ENCODE assay signal across 13 mouse cellular contexts in the genomic region with DNA sequence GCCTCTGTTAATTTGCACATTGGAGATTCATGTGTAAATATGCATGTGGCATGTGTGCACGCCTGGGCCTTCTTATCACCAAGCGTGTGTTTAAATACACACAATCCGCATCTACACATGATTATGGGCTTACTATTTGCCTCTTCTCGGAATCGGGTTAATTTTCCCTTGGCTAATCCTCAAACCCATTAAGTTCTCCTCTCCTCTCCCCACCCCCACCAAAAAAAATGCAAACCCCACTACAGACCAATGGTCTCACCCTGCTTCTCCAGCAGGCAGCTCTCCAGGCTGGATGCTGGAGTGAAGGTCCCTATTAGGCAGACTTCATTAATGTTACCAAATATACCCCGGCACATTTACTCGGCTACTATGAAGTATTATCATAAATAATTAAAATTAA. TPM values are rescaled to one million over a fixed set of nuclear protein-coding genes. Genes with fewer than 3 reads are reported as not detected.
A peak's percentile ranks its signal among the peaks of the same experiment; 100 is the strongest.
DNase-seq lines count a peak whose midpoint lies in the region; ATAC-seq and TF ChIP-seq lines count a peak whose summit lies in the region.
"Had no signal": no experiment of that assay in that cellular context is flagged by ENCODE, and none has a peak within 500 bp of the region (broad histone marks: within the 10 kb centered on the region; RNA-seq: fewer than 3 reads in every experiment).

No protein-coding gene starts in this region.

- H3K9me3 ChIP-seq in forebrain, embryonic 10.5 days, result no peaks in the 10 kb centered on the region
- H3K9me3 ChIP-seq in forebrain, embryonic 13.5 days (replicated peaks), result no peaks in the 10 kb centered on the region
- H3K9me3 ChIP-seq in hindbrain, embryonic 15.5 days, result no peaks in the 10 kb centered on the region
- H3K9me3 ChIP-seq in midbrain, postnatal 0 days (ENCODE audit: low read length), result no peaks in the 10 kb centered on the region
- H3K9me3 ChIP-seq in heart, embryonic 12.5 days (replicated peaks), result 0 out of 2 replicates have a peak, but pooled peaks cover 3% of the 10 kb centered on the region
- H3K9me3 ChIP-seq: heart, embryonic 13.5 days; liver, embryonic 12.5 days had no signal

- peak; percentile 29 for DNase-seq in forebrain, embryonic 10.5 days (ENCODE audit: extremely low spot score, low spot score)
- peak; percentile 32 for DNase-seq in midbrain, postnatal 0 days (ENCODE audit: low spot score)
- DNase-seq: gastrocnemius, postnatal 14 days; layer of hippocampus, adult 9-11 months; left cerebral cortex, postnatal 4 days; thymus, postnatal 14 days had no signal

- peaks cover 96% of the 10 kb centered on the region for H3K4me1 ChIP-seq in forebrain, embryonic 10.5 days
- peaks cover 90% of the 10 kb centered on the region for H3K4me1 ChIP-seq in forebrain, embryonic 13.5 days
- peaks cover 87% of the 10 kb centered on the region for H3K4me1 ChIP-seq in hindbrain, embryonic 15.5 days (replicated peaks)
- H3K4me1 ChIP-seq in midbrain, postnatal 0 days (ENCODE audit: insufficient read depth, low read length), result 0 out of 2 replicates have a peak, but pooled peaks cover 9% of the 10 kb centered on the region
- peaks cover 13% of the 10 kb centered on the region for H3K4me1 ChIP-seq in heart, embryonic 12.5 days (replicated peaks)

- no peak for TF ChIP-seq CTCF in midbrain, postnatal 0 days (IDR thresholded peaks at IDR 0.05)

- peak; percentile 33; the same call in 1 of the 2 replicates for ATAC-seq in forebrain, embryonic 13.5 days
- ATAC-seq in hindbrain, embryonic 15.5 days (ENCODE audit: low FRiP score, low read depth), result no peak
- ATAC-seq in midbrain, postnatal 0 days (ENCODE audit: low FRiP score), result no peak
- ATAC-seq in heart, embryonic 12.5 days (ENCODE audit: insufficient number of reproducible peaks, low FRiP score), result no peak
- no peak for ATAC-seq in inflammation-experienced regulatory T-cells, adult 6 months
- no peak for ATAC-seq in monocyte, adult 5-6 weeks (replicated peaks; ENCODE audit: insufficient number of reproducible peaks, low FRiP score, low TSS enrichment, poor library complexity, severe bottlenecking)
- ATAC-seq: liver, embryonic 12.5 days had no signal

- WGBS in forebrain, embryonic 10.5 days, result 9% methylated on average over 7 of the region's 7 CpGs
- 4% methylated on average over 7 of the region's 7 CpGs for WGBS in forebrain, embryonic 13.5 days
- 15% methylated on average over 7 of the region's 7 CpGs for WGBS in hindbrain, embryonic 15.5 days
- 35% methylated on average over 7 of the region's 7 CpGs for WGBS in midbrain, postnatal 0 days
- 17% methylated on average over 7 of the region's 7 CpGs for WGBS in heart, embryonic 12.5 days

- H3K36me3 ChIP-seq in forebrain, embryonic 10.5 days (replicated peaks), result peaks cover 88% of the 10 kb centered on the region
- peaks cover 68% of the 10 kb centered on the region for H3K36me3 ChIP-seq in forebrain, embryonic 13.5 days (ENCODE audit: poor library complexity, severe bottlenecking)
- H3K36me3 ChIP-seq in hindbrain, embryonic 15.5 days, result no peaks in the 10 kb centered on the region
- H3K36me3 ChIP-seq in midbrain, postnatal 0 days (ENCODE audit: insufficient read depth, low read length), result 0 out of 2 replicates have a peak, but pooled peaks cover 2% of the 10 kb centered on the region
- no peaks in the 10 kb centered on the region for H3K36me3 ChIP-seq in heart, embryonic 12.5 days
- H3K36me3 ChIP-seq: heart, embryonic 13.5 days; liver, embryonic 12.5 days had no signal

- peaks cover 100% of the 10 kb centered on the region for H3K27me3 ChIP-seq in forebrain, embryonic 10.5 days (ENCODE audit: poor library complexity, severe bottlenecking)
- H3K27me3 ChIP-seq in forebrain, embryonic 13.5 days, result no peaks in the 10 kb centered on the region
- no peaks in the 10 kb centered on the region for H3K27me3 ChIP-seq in hindbrain, embryonic 15.5 days
- peaks cover 19% of the 10 kb centered on the region for H3K27me3 ChIP-seq in midbrain, postnatal 0 days (ENCODE audit: insufficient read depth, low read length)
- H3K27me3 ChIP-seq in heart, embryonic 12.5 days (replicated peaks), result peaks cover 98% of the 10 kb centered on the region

- H3K9ac ChIP-seq in forebrain, embryonic 13.5 days, result peak overlapping the region; percentile 100
- H3K9ac ChIP-seq in hindbrain, embryonic 15.5 days, result peak overlapping the region; percentile 39
- peak overlapping the region; percentile 33; the same call in 1 of the 2 replicates for H3K9ac ChIP-seq in midbrain, postnatal 0 days (replicated peaks; ENCODE audit: low read length, poor library complexity, severe bottlenecking)
- H3K9ac ChIP-seq in heart, embryonic 12.5 days, result no peak overlapping the region
- H3K9ac ChIP-seq: heart, embryonic 13.5 days; liver, embryonic 12.5 days had no signal

- peak overlapping the region; percentile 98 for H3K27ac ChIP-seq in forebrain, embryonic 10.5 days
- peak overlapping the region; percentile 100 for H3K27ac ChIP-seq in forebrain, embryonic 13.5 days
- peak overlapping the region; percentile 97 for H3K27ac ChIP-seq in hindbrain, embryonic 15.5 days (replicated peaks)
- peak overlapping the region; percentile 65 for H3K27ac ChIP-seq in midbrain, postnatal 0 days (ENCODE audit: low read depth, low read length)
- H3K27ac ChIP-seq in heart, embryonic 12.5 days (ENCODE audit: poor library complexity, severe bottlenecking), result no peak overlapping the region
- H3K27ac ChIP-seq: heart, embryonic 13.5 days; liver, embryonic 12.5 days had no signal

- H3K4me3 ChIP-seq in forebrain, embryonic 10.5 days, result peak overlapping the region; percentile 86
- H3K4me3 ChIP-seq in forebrain, embryonic 13.5 days, result peak overlapping the region; percentile 99
- peak overlapping the region; percentile 19; the same call in 1 of the 2 replicates for H3K4me3 ChIP-seq in hindbrain, embryonic 15.5 days
- H3K4me3 ChIP-seq in midbrain, postnatal 0 days (ENCODE audit: low read depth, low read length), result no peak overlapping the region
- H3K4me3 ChIP-seq in heart, embryonic 12.5 days, result no peak overlapping the region
- H3K4me3 ChIP-seq: heart, embryonic 13.5 days; liver, embryonic 12.5 days had no signal

- H3K4me2 ChIP-seq in forebrain, embryonic 13.5 days, result peak overlapping the region; percentile 99
- H3K4me2 ChIP-seq in hindbrain, embryonic 15.5 days, result peak overlapping the region; percentile 87
- H3K4me2 ChIP-seq in midbrain, postnatal 0 days (ENCODE audit: low read depth, low read length, poor library complexity, severe bottlenecking), result peak overlapping the region; percentile 34; the same call in 1 of the 2 replicates
- H3K4me2 ChIP-seq in heart, embryonic 12.5 days, result no peak overlapping the region
- H3K4me2 ChIP-seq: heart, embryonic 13.5 days; liver, embryonic 12.5 days had no signal

RNA-seq across cellular contexts. Expression of gene Polg, which starts 45.0 kb away (rescaled TPM):
- polyA plus RNA-seq in forebrain, embryonic 10.5 days (2016; fragmentation: Nextera tagmentation; extraction: Ambion mirVana), result 42.1 and 46.4 TPM in 2 replicates
- polyA plus RNA-seq in forebrain, embryonic 13.5 days (2015; fragmentation: Nextera tagmentation; extraction: Ambion mirVana), result 29.7 and 30.4 TPM in 2 replicates
- 26.5 and 27.0 TPM in 2 replicates for polyA plus RNA-seq in hindbrain, embryonic 15.5 days (2015; fragmentation: Nextera tagmentation; extraction: Ambion mirVana)
- 46.5 and 49.4 TPM in 2 replicates for total RNA-seq in midbrain, postnatal 0 days (2014; rRNA removed)
- 16.9 and 18.6 TPM in 2 replicates for polyA plus RNA-seq in midbrain, postnatal 0 days (2015; fragmentation: Nextera tagmentation; extraction: Ambion mirVana)
- 37.9 and 39.6 TPM in 2 replicates for polyA plus RNA-seq in heart, embryonic 12.5 days (2016; fragmentation: Nextera tagmentation; extraction: Ambion mirVana)
- polyA plus RNA-seq in inflammation-experienced regulatory T-cells, adult 6 months (2017; shearing (Covaris generic)), result 10 to 100 TPM; 15.0 to 37.4 (median 27.3) TPM
- total RNA-seq in monocyte, adult 5-6 weeks (2017), result 70.5 to 97.7 TPM (median 92.7 TPM) in 3 replicates

Comparison
In these comparisons a context has a peak if more than half of its experiments do, and no peak if none do; other contexts are left out.
1. H3K4me3 ChIP-seq: peak in forebrain, embryonic 10.5 days (single experiment), forebrain, embryonic 13.5 days (single experiment) and hindbrain, embryonic 15.5 days (single experiment); none in midbrain, postnatal 0 days (single experiment) and heart, embryonic 12.5 days (single experiment).